Mouse (Mus musculus) brown adipose tissue, adult 24 weeks (tissue): ENCODE measurements at regions not wholly inside any gene's neighbourhood (a gene's known extent, or its start where the extent isn't known, plus 50 kb on each side); places are given as distances from the start of the nearest gene placed in this dataset.

ENCODE experiments used
- H3K27ac ChIP-seq: fragments of 200-500 bp; replicated peaks from 2 replicates; pipeline ENCODE4 v1.5.1; 2012; ENCODE audit warnings: low read depth, mild to moderate bottlenecking, low read length
- H3K4me1 ChIP-seq: fragments of 200-500 bp; 2 replicates; pipeline ENCODE4 v1.6.1; 2012; ENCODE audit warnings: low read length, mixed read lengths; ENCODE audit not compliant: control insufficient read depth, insufficient read depth, insufficient read length
- H3K4me3 ChIP-seq: fragments of 200-500 bp; 2 replicates; pipeline ENCODE4 v1.5.1; 2012; ENCODE audit warnings: low read depth, mild to moderate bottlenecking, low read length, moderate library complexity; ENCODE audit not compliant: insufficient read depth

DNA sequence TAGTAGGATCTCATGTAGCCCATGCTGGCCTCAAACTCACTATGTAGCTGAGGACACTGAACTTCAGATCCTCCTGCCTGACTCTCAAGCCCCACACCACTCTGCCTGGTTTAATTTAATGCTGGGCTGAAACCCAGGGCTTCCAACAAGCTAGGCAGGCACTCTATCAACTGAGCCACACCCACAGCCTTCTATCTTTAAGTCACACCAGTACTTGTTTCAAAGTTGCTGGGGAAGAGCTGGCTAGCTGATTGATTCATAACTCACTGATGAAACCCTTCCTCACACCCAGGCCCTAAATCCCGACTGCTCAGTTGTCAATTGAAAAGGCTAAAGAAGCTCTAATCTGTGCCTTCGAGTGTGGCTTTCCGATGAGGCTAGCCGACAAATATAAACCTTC, 241.8 kb downstream of the Insig2 start:
- Histone ChIP-seq H3K27ac (no peak overlapping the region), H3K4me1 (no peaks in the 10 kb centered on the region), H3K4me3 (no peak overlapping the region)

DNA sequence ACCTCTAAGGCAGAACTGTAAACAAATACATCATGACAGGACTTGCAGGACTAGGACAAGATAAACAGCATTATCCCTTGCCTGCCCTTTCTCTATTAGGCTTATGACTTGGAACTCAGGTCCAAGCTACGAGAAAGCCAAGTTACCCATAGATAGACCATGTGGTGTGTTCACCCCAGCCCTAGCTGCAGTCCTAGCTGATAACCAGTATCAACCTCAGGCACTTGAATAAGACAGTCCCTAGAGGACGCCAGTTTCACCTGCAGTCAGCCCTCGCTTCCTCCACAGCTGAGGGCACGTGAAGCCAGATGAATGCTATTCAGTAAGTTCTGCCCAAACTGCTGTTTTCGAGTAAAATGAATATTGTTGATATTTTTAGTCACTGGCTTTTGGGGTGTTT, 239.5 kb downstream of the Insig2 start:
- no peaks in the 10 kb centered on the region for H3K4me1 ChIP-seq
- no peak overlapping the region for H3K4me3 ChIP-seq
- H3K27ac ChIP-seq, result no peak overlapping the region

DNA sequence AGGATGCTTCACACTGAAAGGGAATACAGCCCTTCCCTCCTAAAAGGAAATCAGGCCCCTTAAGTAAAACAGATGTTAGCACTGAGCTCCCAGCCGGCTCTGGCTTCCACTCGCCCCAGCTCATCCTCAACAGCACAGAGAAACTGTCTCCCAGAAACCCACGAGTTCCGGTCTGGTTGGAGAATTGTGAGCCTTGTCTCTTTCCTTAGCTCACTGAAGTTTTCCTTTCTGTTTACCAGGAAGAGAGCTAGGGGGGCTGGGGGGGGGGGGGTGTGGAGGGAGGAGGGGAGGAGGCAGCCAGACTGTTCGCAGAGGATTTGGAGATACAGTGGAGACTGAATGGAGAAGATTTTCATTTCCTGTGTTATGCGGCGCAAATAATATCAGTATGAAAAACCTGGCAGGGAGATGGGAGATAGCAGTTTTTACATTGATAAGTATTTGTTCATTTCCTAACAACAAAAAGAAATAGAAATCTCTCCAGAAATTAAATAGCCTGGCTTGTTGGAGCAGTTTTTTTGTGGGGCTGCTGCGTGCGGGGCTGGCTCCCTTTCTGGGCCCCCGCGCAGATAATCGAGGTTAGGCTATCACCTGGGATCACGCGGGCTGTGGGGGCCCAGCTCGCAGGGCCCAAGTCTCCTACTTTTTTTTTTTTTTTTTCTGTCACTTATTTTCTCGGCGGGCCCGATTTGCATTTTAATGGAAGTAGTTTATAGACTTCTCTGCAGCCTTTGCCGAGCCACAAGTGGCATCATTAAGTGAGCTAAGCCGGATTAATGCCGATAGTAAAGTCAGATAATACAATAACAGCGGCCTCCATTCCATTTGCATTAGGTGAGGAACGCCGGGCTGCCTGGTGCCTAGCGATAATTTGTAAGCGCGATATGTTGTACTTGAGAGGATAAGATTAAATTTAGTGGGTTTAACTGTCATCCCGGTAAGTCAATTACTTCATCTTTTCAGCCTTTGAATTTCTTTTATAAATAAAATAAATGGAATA, 235.5 kb downstream of the Insig2 start:
- Histone ChIP-seq H3K27ac (no peak overlapping the region), H3K4me1 (no peaks in the 10 kb centered on the region), H3K4me3 (peak overlapping the region; percentile 54)

DNA sequence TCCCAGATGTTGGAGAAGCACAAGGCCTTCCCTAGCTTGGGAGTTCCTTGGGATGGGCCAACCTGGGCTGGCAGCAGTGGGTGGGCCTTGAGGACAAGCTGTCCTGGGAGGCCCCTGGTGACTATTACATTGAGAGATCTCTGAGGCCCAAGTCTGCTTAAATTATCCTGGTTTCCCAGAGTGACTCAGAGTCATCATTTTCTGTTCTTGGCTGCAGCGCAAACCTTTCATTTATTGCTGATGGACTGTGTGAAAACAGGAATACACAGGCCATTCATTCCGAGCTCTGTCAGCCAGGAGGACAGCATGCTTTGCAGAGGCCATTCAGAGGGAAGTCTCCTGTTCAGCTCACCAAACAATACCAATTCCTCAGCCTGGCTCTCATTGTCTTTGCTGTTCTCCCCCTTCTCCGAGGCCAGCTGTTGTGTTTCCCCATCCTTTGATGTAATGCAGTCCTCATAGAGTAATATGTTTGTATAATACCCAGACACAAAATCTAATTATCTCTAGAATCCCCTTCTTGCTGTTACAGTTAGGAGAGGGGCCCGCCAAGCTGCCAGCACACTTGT, 220.5 kb downstream of the Insig2 start:
- H3K27ac ChIP-seq, result no peak overlapping the region
- no peaks in the 10 kb centered on the region for H3K4me1 ChIP-seq
- H3K4me3 ChIP-seq, result no peak overlapping the region

DNA sequence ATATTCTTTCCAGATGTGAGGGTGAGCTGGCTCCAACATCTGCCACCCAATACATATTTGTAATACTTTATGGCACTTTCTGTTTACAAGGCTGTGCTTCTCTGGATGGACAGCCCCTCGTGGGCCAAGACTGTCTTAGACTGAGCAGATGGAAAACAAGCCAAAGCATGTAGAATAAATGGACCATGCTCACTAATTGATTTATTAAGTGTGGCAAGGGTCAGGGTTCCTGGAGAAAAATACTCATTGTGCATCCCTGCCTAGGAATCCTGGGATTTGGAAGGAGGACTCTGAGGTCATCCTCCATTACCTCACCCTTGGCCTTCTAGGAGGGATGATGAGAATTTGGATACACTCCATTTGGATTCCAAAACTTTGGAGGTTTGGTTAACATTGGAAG, 219.9 kb downstream of the Insig2 start:
- H3K4me1 ChIP-seq, result no peaks in the 10 kb centered on the region
- no peak overlapping the region for H3K4me3 ChIP-seq
- H3K27ac ChIP-seq, result no peak overlapping the region

DNA sequence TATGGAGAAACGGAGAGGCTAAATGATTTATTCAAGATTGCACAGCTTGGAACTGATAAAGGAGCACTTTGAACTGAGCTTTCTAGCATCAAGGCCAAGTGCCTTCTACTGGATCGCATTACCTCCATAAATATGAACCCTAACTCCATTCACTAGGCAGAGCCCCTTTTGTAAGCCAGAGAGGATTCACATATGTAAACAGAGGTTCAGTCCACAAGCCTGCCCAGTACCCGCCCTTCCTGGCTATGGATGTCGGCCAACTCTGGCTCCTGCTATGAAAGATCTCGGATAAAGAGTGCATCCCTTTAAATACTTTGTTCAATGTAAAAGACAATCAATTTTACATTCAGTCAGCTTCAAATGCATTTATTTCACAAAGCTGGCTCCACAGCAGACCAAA, 215.8 kb downstream of the Insig2 start:
- H3K4me3 ChIP-seq, result no peak overlapping the region
- H3K4me1 ChIP-seq, result no peaks in the 10 kb centered on the region
- no peak overlapping the region for H3K27ac ChIP-seq

DNA sequence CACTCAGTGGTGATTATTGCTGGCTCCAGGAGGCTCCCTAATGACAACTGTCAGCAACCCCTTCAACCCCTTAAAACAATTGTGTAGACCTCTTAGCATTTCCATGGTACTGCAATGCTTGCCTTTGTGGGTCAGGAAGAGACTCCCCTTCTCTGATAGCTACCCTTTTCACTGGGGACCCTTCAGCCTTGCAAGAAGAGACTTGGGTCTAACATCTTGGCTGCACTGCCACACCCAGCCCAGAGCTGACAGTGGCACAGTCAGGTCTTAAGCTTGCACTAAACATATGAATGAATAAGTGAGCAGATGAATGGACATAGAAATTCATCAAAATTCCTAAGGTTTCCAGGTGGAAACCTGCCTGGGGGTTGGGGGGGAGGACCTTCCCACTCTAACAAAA, 209.0 kb downstream of the Insig2 start:
- no peaks in the 10 kb centered on the region for H3K4me1 ChIP-seq
- no peak overlapping the region for H3K27ac ChIP-seq
- H3K4me3 ChIP-seq, result no peak overlapping the region

DNA sequence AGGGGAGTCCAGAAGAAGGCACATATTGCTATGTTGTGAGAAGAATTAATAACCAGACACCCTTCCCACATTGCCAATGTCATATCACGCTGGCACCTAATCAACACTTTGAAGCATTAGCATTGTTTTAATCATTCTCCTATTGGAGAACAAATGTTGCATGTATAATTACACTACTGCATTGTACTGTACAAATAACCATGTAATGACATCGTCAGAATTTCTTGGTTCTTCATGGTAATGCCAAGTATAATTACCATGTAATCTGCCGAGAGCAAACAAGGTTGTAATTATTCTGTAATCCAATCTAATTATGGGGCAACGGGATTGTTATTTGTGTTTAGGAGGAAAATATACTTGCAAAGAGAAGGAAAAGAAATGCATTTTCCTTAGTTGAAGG, 196.1 kb downstream of the Insig2 start:
- H3K4me3 ChIP-seq, result no peak overlapping the region
- H3K27ac ChIP-seq, result no peak overlapping the region
- no peaks in the 10 kb centered on the region for H3K4me1 ChIP-seq

DNA sequence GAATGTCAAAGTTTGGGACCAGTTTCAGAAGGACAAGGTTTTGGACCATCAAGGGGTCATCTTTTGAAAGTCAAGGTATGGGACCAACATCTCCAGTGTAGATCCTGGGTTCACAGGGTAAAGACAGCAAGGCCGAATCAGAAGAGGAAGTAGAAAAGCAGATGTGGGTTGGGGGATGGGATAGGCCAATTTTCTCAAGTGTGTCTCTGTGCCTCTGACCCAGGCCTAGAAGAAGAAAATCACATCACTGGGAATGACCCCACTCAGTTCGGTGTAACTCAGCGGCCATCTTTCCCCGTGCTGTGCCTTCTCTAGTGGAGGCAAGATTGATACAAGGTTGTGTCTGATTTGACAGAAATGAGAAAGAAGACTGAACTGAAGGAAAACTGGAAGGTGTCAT, 195.5 kb downstream of the Insig2 start:
- H3K27ac ChIP-seq, result no peak overlapping the region
- no peak overlapping the region for H3K4me3 ChIP-seq
- no peaks in the 10 kb centered on the region for H3K4me1 ChIP-seq

DNA sequence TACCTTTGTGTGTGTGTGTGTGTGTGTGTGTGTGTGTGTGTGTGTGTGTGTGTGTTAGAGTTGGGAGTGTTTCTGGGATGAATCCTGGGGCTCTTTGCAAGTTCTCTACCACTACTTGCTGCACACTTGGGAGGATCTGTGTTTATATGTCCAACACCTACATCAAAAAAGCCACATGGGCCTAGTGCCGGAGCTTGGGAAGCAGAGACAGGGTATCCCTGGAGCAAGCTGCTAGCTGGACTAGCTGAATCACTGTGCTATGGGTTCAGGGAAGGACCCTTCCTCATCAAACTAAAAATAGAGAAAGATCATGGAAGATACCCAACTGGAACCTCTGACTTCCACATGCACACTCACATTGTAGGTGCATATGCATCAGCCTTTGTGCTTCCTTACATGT, 187.4 kb downstream of the Insig2 start:
- no peak overlapping the region for H3K27ac ChIP-seq
- no peak overlapping the region for H3K4me3 ChIP-seq
- H3K4me1 ChIP-seq, result no peaks in the 10 kb centered on the region

DNA sequence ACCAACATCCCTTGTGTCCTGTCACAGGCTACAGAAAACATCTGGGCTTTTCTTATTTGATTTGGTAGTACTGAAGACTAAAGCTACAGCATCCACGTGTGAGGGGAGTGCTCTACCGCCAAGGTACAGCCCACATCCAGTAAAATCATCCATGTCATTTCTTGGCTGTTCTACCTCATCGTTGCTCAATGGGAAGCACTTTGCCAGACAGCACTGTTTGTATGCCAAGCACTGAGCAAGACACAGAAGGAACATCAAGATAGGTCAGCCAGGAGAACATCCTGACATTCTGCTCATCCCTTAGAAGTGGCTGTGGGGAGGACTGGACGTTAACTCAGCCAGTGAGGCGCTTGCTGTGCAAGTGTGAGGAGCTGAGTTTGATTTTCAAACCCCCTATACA, 178.9 kb downstream of the Insig2 start:
- no peaks in the 10 kb centered on the region for H3K4me1 ChIP-seq
- no peak overlapping the region for H3K4me3 ChIP-seq
- no peak overlapping the region for H3K27ac ChIP-seq

DNA sequence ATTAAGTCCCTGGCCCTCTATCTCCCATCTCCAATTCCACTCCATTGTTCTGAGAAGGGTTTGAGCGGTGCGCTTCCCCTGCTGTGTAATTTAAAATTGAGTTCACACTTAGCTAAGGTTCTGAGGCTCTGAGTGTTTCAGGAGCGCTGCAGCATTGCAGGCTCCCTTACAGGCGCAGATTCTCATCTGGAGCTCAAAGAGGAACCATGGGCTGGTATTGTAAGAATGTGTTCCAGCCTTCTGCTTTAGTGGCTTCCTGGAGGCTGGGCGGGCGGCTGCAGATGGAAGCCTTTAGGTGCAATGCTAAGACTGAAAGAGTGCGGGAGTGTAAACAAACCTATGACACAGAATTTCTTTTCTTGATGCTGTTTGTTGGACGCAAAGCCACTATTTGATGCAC, 177.8 kb downstream of the Insig2 start:
- H3K4me3 ChIP-seq, result no peak overlapping the region
- H3K4me1 ChIP-seq, result no peaks in the 10 kb centered on the region
- H3K27ac ChIP-seq, result no peak overlapping the region

DNA sequence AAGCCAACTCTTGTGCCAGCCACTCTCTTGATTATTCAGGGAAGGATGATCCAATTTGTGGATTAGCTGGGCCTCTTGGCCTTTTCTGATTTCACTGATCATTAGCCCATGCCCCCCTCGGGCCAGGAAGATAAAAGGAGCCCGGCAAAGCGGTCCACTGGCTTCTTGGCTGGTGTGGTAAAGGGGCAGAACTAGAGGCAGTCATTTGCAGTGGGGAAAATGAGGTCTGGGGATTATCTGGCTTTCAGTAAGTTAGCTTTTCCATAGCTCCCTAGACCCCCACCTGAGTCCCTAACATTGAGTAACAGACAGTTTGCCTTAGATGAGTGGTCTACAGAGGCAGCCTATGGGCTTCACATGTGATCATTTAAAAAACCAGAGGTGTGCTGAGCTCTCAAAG, 163.7 kb downstream of the Insig2 start:
- Histone ChIP-seq H3K27ac (no peak overlapping the region), H3K4me3 (no peak overlapping the region), H3K4me1 (no peaks in the 10 kb centered on the region)

DNA sequence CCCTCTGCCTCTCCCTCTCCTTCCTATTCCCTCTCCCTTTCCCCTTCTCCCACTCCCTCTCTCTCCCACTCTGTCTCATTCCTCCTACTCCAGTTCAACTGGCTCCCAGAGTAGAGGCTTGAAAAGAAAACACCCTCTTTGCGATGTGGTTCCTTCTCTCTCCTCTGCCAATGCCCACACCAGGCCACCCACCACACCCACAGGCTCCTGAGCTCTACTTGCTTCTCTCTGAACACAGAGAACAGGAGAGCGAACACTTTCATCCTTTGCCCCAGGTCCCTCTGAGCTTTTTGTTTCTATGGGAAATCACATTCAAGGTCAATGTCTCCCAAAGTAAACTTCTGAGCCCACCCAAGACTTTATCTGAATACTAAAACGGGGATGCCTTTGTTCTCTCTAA, 155.8 kb downstream of the Insig2 start:
- H3K4me1 ChIP-seq, result no peaks in the 10 kb centered on the region
- no peak overlapping the region for H3K4me3 ChIP-seq
- no peak overlapping the region for H3K27ac ChIP-seq

DNA sequence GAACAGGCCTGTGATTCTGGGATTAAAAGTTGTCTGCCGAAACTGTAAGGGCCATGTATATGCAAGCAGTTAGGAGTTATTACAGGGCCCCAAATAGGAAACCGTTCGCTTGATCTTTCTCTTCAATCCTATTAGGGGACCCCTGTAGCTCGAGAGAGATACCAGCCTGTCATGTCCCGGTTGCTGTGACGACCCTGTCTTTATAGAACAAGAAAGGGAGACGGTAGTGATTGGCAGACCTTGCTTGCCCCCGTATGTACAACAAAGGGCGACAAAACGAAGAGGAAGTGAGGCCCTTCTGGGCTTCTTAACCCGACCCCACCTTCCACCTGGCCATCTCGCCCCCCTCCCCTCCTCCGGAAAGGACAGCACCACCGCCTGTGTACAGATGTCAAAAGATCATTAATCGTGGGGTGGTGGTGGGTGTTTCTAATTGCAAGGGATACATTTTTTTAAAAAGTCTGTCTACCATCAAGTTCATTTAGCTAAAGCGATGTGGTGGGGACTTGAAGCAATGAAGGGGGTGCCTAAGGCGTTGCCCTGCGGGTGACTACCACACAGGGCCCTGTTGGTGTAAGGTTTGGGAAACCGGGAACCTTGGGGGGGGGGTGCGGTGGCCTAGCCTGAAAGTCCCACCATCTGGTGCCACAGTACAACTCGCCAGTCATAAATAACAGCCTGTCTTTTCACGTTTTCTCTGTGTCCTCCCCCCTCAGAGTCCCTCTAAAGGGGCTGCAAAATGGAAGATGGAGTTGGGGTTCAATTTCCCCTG, 155.1 kb downstream of the Insig2 start:
- Histone ChIP-seq H3K4me3 (no peak overlapping the region), H3K4me1 (no peaks in the 10 kb centered on the region), H3K27ac (no peak overlapping the region)
